Mouse (Mus musculus): ENCODE data around the gene Ube2r2. TPM values are rescaled to one million over a fixed set of nuclear protein-coding genes. Genes with fewer than 3 reads are reported as not detected.
A peak's percentile ranks its signal among the peaks of the same experiment; 100 is the strongest.

The Ube2r2 gene
- polyA plus RNA-seq, 1 experiment from 2014 or later: 97.6 TPM

GRCm38 (mm10) chr4:41151186-41151585 is 15.6 kb downstream of the Ube2r2 start:
- Histone ChIP-seq H3K27me3 (ENCODE audit: control insufficient read depth, insufficient read depth, low read length) (no peaks in the 10 kb centered on the region), H3K36me3 (ENCODE audit: control insufficient read depth, insufficient read depth, low read length) (no peaks in the 10 kb centered on the region), H3K27ac (ENCODE audit: low read depth, low read length) (no peak overlapping the region), H3K4me3 (ENCODE audit: low read length) (no peak overlapping the region), H3K9ac (ENCODE audit: low read depth, low read length) (no peak overlapping the region), H3K9me3 (ENCODE audit: control insufficient read depth, low read length) (no peaks in the 10 kb centered on the region), H3K4me1 (ENCODE audit: control insufficient read depth, insufficient read depth, low read length) (no peaks in the 10 kb centered on the region), H3K4me2 (replicated peaks; ENCODE audit: low read depth, low read length) (no peak overlapping the region)
- 96% methylated on average over 7 of the region's 7 CpGs for WGBS
- ATAC-seq (ENCODE audit: low FRiP score, low TSS enrichment): no peak

GRCm38 (mm10) chr4:41153146-41153545 is 17.6 kb downstream of the Ube2r2 start:
- Histone ChIP-seq H3K4me1 (ENCODE audit: control insufficient read depth, insufficient read depth, low read length) (no peaks in the 10 kb centered on the region), H3K9me3 (ENCODE audit: control insufficient read depth, low read length) (no peaks in the 10 kb centered on the region), H3K4me2 (replicated peaks; ENCODE audit: low read depth, low read length) (no peak overlapping the region), H3K4me3 (ENCODE audit: low read length) (no peak overlapping the region), H3K27ac (ENCODE audit: low read depth, low read length) (no peak overlapping the region), H3K9ac (ENCODE audit: low read depth, low read length) (no peak overlapping the region), H3K27me3 (ENCODE audit: control insufficient read depth, insufficient read depth, low read length) (no peaks in the 10 kb centered on the region), H3K36me3 (ENCODE audit: control insufficient read depth, insufficient read depth, low read length) (no peaks in the 10 kb centered on the region)
- 96% methylated on average over 3 of the region's 3 CpGs for WGBS
- no peak for ATAC-seq (ENCODE audit: low FRiP score, low TSS enrichment)

- H3K27ac ChIP-seq (ENCODE audit: low read depth, low read length): no peak overlapping the region
- no peaks in the 10 kb centered on the region for H3K36me3 ChIP-seq (ENCODE audit: control insufficient read depth, insufficient read depth, low read length)
- H3K9me3 ChIP-seq (ENCODE audit: control insufficient read depth, low read length): no peaks in the 10 kb centered on the region
- ATAC-seq (ENCODE audit: low FRiP score, low TSS enrichment): no peak
- H3K4me1 ChIP-seq (ENCODE audit: control insufficient read depth, insufficient read depth, low read length): no peaks in the 10 kb centered on the region
- WGBS: 82% methylated on average over 9 of the region's 9 CpGs
- no peaks in the 10 kb centered on the region for H3K27me3 ChIP-seq (ENCODE audit: control insufficient read depth, insufficient read depth, low read length)
- no peak overlapping the region for H3K9ac ChIP-seq (ENCODE audit: low read depth, low read length)
- no peak overlapping the region for H3K4me3 ChIP-seq (ENCODE audit: low read length)
- H3K4me2 ChIP-seq (replicated peaks; ENCODE audit: low read depth, low read length): no peak overlapping the region
Observed at GRCm38 (mm10) chr4:41156961-41157360, 21.4 kb downstream of the Ube2r2 start.

- Histone ChIP-seq H3K36me3 (ENCODE audit: control insufficient read depth, insufficient read depth, low read length) (no peaks in the 10 kb centered on the region), H3K27me3 (ENCODE audit: control insufficient read depth, insufficient read depth, low read length) (no peaks in the 10 kb centered on the region), H3K9ac (ENCODE audit: low read depth, low read length) (no peak overlapping the region), H3K4me3 (ENCODE audit: low read length) (no peak overlapping the region), H3K4me1 (ENCODE audit: control insufficient read depth, insufficient read depth, low read length) (no peaks in the 10 kb centered on the region), H3K27ac (ENCODE audit: low read depth, low read length) (no peak overlapping the region), H3K9me3 (ENCODE audit: control insufficient read depth, low read length) (no peaks in the 10 kb centered on the region), H3K4me2 (replicated peaks; ENCODE audit: low read depth, low read length) (no peak overlapping the region)
- ATAC-seq (ENCODE audit: low FRiP score, low TSS enrichment): no peak
- 84% methylated on average over 1 of the region's 1 CpGs for WGBS
Observed at GRCm38 (mm10) chr4:41158251-41158650, 22.7 kb downstream of the Ube2r2 start.

GRCm38 (mm10) chr4:41161232-41161631 is 25.7 kb downstream of the Ube2r2 start:
- H3K27me3 ChIP-seq (ENCODE audit: control insufficient read depth, insufficient read depth, low read length): no peaks in the 10 kb centered on the region
- no peaks in the 10 kb centered on the region for H3K4me1 ChIP-seq (ENCODE audit: control insufficient read depth, insufficient read depth, low read length)
- H3K36me3 ChIP-seq (ENCODE audit: control insufficient read depth, insufficient read depth, low read length): no peaks in the 10 kb centered on the region
- H3K27ac ChIP-seq (ENCODE audit: low read depth, low read length): no peak overlapping the region
- H3K9me3 ChIP-seq (ENCODE audit: control insufficient read depth, low read length): no peaks in the 10 kb centered on the region
- no peak overlapping the region for H3K9ac ChIP-seq (ENCODE audit: low read depth, low read length)
- ATAC-seq (ENCODE audit: low FRiP score, low TSS enrichment): no peak
- H3K4me3 ChIP-seq (ENCODE audit: low read length): no peak overlapping the region
- 93% methylated on average over 3 of the region's 3 CpGs for WGBS
- H3K4me2 ChIP-seq (replicated peaks; ENCODE audit: low read depth, low read length): no peak overlapping the region

GRCm38 (mm10) chr4:41164974-41165373 is 29.4 kb downstream of the Ube2r2 start:
- no peaks in the 10 kb centered on the region for H3K4me1 ChIP-seq (ENCODE audit: control insufficient read depth, insufficient read depth, low read length)
- H3K27ac ChIP-seq (ENCODE audit: low read depth, low read length): no peak overlapping the region
- ATAC-seq (ENCODE audit: low FRiP score, low TSS enrichment): no peak
- H3K27me3 ChIP-seq (ENCODE audit: control insufficient read depth, insufficient read depth, low read length): no peaks in the 10 kb centered on the region
- H3K9ac ChIP-seq (ENCODE audit: low read depth, low read length): no peak overlapping the region
- no peak overlapping the region for H3K4me3 ChIP-seq (ENCODE audit: low read length)
- peaks cover 10% of the 10 kb centered on the region for H3K36me3 ChIP-seq (ENCODE audit: control insufficient read depth, insufficient read depth, low read length)
- no peaks in the 10 kb centered on the region for H3K9me3 ChIP-seq (ENCODE audit: control insufficient read depth, low read length)
- WGBS: 39% methylated on average over 2 of the region's 2 CpGs
- H3K4me2 ChIP-seq (replicated peaks; ENCODE audit: low read depth, low read length): no peak overlapping the region

- Histone ChIP-seq H3K9ac (ENCODE audit: low read depth, low read length) (no peak overlapping the region), H3K9me3 (ENCODE audit: control insufficient read depth, low read length) (no peaks in the 10 kb centered on the region), H3K4me1 (ENCODE audit: control insufficient read depth, insufficient read depth, low read length) (no peaks in the 10 kb centered on the region), H3K4me2 (replicated peaks; ENCODE audit: low read depth, low read length) (no peak overlapping the region), H3K27ac (ENCODE audit: low read depth, low read length) (0 out of 2 replicates have a peak overlapping the region, but pooled peaks have one; percentile 1), H3K36me3 (ENCODE audit: control insufficient read depth, insufficient read depth, low read length) (peaks cover 12% of the 10 kb centered on the region), H3K27me3 (ENCODE audit: control insufficient read depth, insufficient read depth, low read length) (no peaks in the 10 kb centered on the region), H3K4me3 (ENCODE audit: low read length) (no peak overlapping the region)
- WGBS: 71% methylated on average over 6 of the region's 6 CpGs
- ATAC-seq (ENCODE audit: low FRiP score, low TSS enrichment): no peak
Observed at GRCm38 (mm10) chr4:41165693-41166475, 30.3 kb downstream of the Ube2r2 start.

GRCm38 (mm10) chr4:41170970-41171369 is 35.4 kb downstream of the Ube2r2 start:
- 80% methylated on average over 2 of the region's 2 CpGs for WGBS
- peaks cover 22% of the 10 kb centered on the region for H3K36me3 ChIP-seq (ENCODE audit: control insufficient read depth, insufficient read depth, low read length)

GRCm38 (mm10) chr4:41174631-41175030 is 39.1 kb downstream of the Ube2r2 start:
- Histone ChIP-seq H3K27ac (ENCODE audit: low read depth, low read length) (no peak overlapping the region), H3K4me1 (ENCODE audit: control insufficient read depth, insufficient read depth, low read length) (no peaks in the 10 kb centered on the region), H3K9ac (ENCODE audit: low read depth, low read length) (no peak overlapping the region), H3K4me3 (ENCODE audit: low read length) (no peak overlapping the region), H3K4me2 (replicated peaks; ENCODE audit: low read depth, low read length) (no peak overlapping the region), H3K36me3 (ENCODE audit: control insufficient read depth, insufficient read depth, low read length) (peaks cover 34% of the 10 kb centered on the region), H3K9me3 (ENCODE audit: control insufficient read depth, low read length) (no peaks in the 10 kb centered on the region), H3K27me3 (ENCODE audit: control insufficient read depth, insufficient read depth, low read length) (no peaks in the 10 kb centered on the region)
- 88% methylated on average over 2 of the region's 2 CpGs for WGBS
- ATAC-seq (ENCODE audit: low FRiP score, low TSS enrichment): no peak

More at GRCm38 (mm10) chr4:41170970-41171369, 35.4 kb downstream of the Ube2r2 start:
- Histone ChIP-seq H3K27ac (ENCODE audit: low read depth, low read length) (no peak overlapping the region), H3K9me3 (ENCODE audit: control insufficient read depth, low read length) (no peaks in the 10 kb centered on the region), H3K4me3 (ENCODE audit: low read length) (no peak overlapping the region), H3K4me2 (replicated peaks; ENCODE audit: low read depth, low read length) (no peak overlapping the region), H3K9ac (ENCODE audit: low read depth, low read length) (no peak overlapping the region), H3K4me1 (ENCODE audit: control insufficient read depth, insufficient read depth, low read length) (no peaks in the 10 kb centered on the region), H3K27me3 (ENCODE audit: control insufficient read depth, insufficient read depth, low read length) (no peaks in the 10 kb centered on the region)
- ATAC-seq (ENCODE audit: low FRiP score, low TSS enrichment): no peak

Data from kidney, embryonic 14.5 days (tissue).